Mouse (Mus musculus) hindbrain, postnatal 0 days (tissue): ENCODE measurements around the gene Cers6. TPM values are rescaled to one million over a fixed set of nuclear protein-coding genes. Genes with fewer than 3 reads are reported as not detected.

Experiments used
- ATAC-seq: fragments of 200-750 bp; cut with Nextera tagmentation; 2 replicates; pipeline ENCODE4 v1.8.0; 2017; ENCODE audit warnings: mild to moderate bottlenecking, moderate TSS enrichment, moderate library complexity
- DNase-seq: peaks from one replicate; pipeline ENCODE4 v3.0.0-alpha.2; 2015; ENCODE audit warnings: low spot score
- H3K27ac ChIP-seq: fragments of 300-500 bp; sonication (generic); 2 replicates; pipeline ENCODE4 v1.5.1; 2014; ENCODE audit warnings: mild to moderate bottlenecking
- H3K27me3 ChIP-seq: fragments of 300-500 bp; sonication (generic); 2 replicates; pipeline ENCODE4 v1.6.1; 2014; ENCODE audit warnings: low read length, mixed read lengths; ENCODE audit not compliant: insufficient read depth
- H3K36me3 ChIP-seq: fragments of 300-500 bp; sonication (generic); 2 replicates; pipeline ENCODE4 v1.6.1; 2014; ENCODE audit warnings: low read length, mixed read lengths; ENCODE audit not compliant: insufficient read depth
- H3K4me1 ChIP-seq: fragments of 300-500 bp; sonication (generic); 2 replicates; pipeline ENCODE4 v1.6.1; 2014; ENCODE audit warnings: antibody characterized with exemption, low read length, mixed read lengths; ENCODE audit not compliant: insufficient read depth
- H3K4me2 ChIP-seq: fragments of 300-500 bp; sonication (generic); 2 replicates; pipeline ENCODE4 v1.6.1; 2014; ENCODE audit warnings: low read depth, mild to moderate bottlenecking, low read length, moderate library complexity, mixed read lengths
- H3K4me3 ChIP-seq: fragments of 300-500 bp; sonication (generic); 2 replicates; pipeline ENCODE4 v1.5.1; 2014; ENCODE audit warnings: low read length
- H3K9ac ChIP-seq: fragments of 300-500 bp; sonication (generic); replicated peaks from 2 replicates; pipeline ENCODE4 v1.6.1; 2014; ENCODE audit warnings: mild to moderate bottlenecking, low read length, moderate library complexity, mixed read lengths
- H3K9me3 ChIP-seq: fragments of 300-500 bp; sonication (generic); 2 replicates; pipeline ENCODE4 v1.6.1; 2016; ENCODE audit warnings: low read length, mixed read lengths
- CTCF ChIP-seq: IDR thresholded peaks from 2 replicates; pipeline ENCODE4 v1.5.1; 2016; ENCODE audit warnings: antibody characterized with exemption, control low read depth, low read depth
- WGBS: fragments of 180-500 bp; shearing (Covaris S2); extraction: QIAGEN DNeasy Blood & Tissue Kit; methylation state at CpG from one replicate; pipeline ENCODE4 v1.1.7; 2014; 5-methylcytosine and 5-hydroxymethylcytosine counted together
- polyA plus RNA-seq: library from polyadenylated mRNA; unstranded; fragments of >200 nt; fragmentation: Nextera tagmentation; extraction: Ambion mirVana; gene quantifications from 2 replicates; pipeline ENCODE4 v1.2.1, GENCODE M21; 2015
- total RNA-seq: library from RNA; depleted of rRNA; stranded (reverse); fragments of >200 nt; gene quantifications from 2 replicates; pipeline ENCODE4 v1.2.3, GENCODE M21; 2014

The Cers6 gene
- total and polyA plus RNA-seq, 2 experiments from 2014 or later = 25.8 to 58.7 TPM

DNA sequence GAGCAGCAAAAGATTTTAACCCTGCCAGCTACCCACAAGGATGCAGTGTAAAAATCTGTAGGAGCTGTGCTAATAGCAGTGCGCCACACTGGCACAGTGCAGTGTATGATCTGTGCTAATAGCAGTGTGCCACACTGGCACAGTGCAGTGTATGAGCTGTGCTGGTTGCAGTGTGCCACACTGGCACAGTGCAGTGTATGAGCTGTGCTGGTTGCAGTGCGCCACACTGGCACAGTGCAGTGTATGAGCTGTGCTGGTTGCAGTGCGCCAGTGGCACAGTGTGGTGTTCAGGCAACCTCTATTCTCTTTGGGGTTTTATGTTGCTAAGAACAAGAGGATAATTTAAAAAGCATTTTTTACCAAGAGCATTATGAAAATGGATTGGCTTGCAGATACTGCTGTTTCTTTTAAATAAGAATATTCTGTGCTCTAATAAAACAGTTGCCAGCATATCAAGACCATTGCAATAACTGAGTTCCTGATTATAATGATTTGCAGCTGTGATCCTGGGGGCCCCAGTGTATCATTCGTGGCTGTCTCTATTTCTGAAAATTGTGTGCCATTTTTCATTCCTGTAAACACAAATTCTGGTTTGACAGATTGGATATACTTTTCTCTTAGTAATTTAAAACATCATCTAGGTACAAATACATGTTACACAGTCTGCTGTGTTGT lies 159.5 kb downstream of the Cers6 start:
- no peaks in the 10 kb centered on the region for H3K36me3 ChIP-seq
- DNase-seq (no peak), ATAC-seq (no peak)
- no peak overlapping the region for H3K27ac ChIP-seq
- no peaks in the 10 kb centered on the region for H3K4me1 ChIP-seq
- H3K27me3 ChIP-seq = no peaks in the 10 kb centered on the region
- no peaks in the 10 kb centered on the region for H3K9me3 ChIP-seq
- TF ChIP-seq CTCF = no peak
- H3K4me2 ChIP-seq = no peak overlapping the region
- 79% methylated on average over 4 of the region's 4 CpGs for WGBS
- H3K9ac ChIP-seq = no peak overlapping the region
- H3K4me3 ChIP-seq = no peak overlapping the region

DNA sequence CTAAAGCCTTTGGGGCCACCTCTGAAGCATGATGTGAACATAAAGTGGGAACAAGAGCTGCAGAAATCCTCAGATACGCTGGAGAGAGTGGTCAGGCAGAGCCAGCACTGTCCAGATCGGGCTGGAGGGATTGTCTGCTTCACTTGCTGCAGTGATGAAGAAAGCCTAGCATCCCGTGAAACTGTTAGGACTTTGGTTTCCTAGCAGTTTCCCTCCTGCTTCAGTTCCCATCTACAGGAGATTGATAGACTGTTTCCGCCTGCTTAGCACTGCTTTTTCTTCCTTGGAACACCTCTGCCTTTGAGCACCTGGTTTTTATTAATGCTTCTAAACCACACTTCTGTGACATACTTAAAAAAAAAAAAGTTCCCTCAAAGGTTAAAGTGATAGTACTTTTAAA lies 160.3 kb downstream of the Cers6 start:
- Histone ChIP-seq H3K4me1 (no peaks in the 10 kb centered on the region), H3K27me3 (no peaks in the 10 kb centered on the region), H3K4me2 (no peak overlapping the region), H3K36me3 (no peaks in the 10 kb centered on the region), H3K27ac (no peak overlapping the region), H3K4me3 (no peak overlapping the region), H3K9me3 (no peaks in the 10 kb centered on the region), H3K9ac (no peak overlapping the region)
- TF ChIP-seq CTCF = no peak
- ATAC-seq (no peak), DNase-seq (peak; percentile 27)
- WGBS = 51% methylated on average over 4 of the region's 4 CpGs

DNA sequence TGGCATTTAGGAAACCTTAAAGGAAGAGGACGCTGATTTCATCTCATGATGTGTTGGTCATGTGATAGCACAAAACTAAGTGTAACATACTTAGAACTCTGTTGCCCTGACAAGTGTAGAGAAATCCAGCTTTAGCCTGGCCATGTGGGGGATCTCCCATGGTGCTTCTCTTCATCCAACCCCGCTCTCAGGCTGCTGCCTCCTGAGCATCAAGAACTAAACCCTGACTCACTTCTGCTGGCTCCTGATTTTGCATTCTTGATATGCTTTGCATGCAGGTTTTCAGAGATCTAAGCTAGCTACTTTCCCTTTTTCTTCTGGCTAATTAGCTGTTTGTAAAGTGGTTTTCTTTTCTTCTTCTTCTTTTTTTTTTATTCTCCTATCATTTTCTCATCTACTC lies 163.6 kb downstream of the Cers6 start:
- no peak for TF ChIP-seq CTCF
- DNase-seq (no peak), ATAC-seq (no peak)
- Histone ChIP-seq H3K4me3 (no peak overlapping the region), H3K27me3 (no peaks in the 10 kb centered on the region), H3K27ac (no peak overlapping the region), H3K9ac (no peak overlapping the region), H3K36me3 (no peaks in the 10 kb centered on the region), H3K4me2 (no peak overlapping the region), H3K4me1 (no peaks in the 10 kb centered on the region), H3K9me3 (no peaks in the 10 kb centered on the region; the same call in 1 of the 2 replicates)
- 73% methylated on average over 2 of the region's 2 CpGs for WGBS

DNA sequence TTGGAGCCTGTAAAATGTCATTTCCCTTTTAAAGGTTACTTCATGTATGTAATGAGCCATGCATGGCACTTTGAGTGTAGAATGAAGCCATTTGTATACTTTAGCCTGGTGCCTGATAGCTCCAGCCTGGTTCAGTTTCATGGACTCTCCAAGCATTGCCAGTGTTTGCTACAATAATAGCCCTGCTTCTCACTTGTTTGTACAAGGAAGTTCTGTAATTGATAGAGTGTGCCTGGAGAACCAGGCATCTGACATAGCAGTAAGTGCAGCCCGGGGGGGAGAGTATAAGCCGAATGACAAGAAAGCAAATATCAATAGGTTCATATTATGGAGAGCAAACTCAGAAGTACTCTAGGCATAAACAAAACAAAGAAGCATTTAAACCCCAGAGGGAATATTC lies 171.3 kb downstream of the Cers6 start:
- H3K27me3 ChIP-seq = no peaks in the 10 kb centered on the region
- H3K4me1 ChIP-seq = no peaks in the 10 kb centered on the region
- TF ChIP-seq CTCF = no peak
- H3K9ac ChIP-seq = no peak overlapping the region
- no peaks in the 10 kb centered on the region; the same call in 1 of the 2 replicates for H3K9me3 ChIP-seq
- 44% methylated on average over 2 of the region's 2 CpGs for WGBS
- no peaks in the 10 kb centered on the region for H3K36me3 ChIP-seq
- no peak overlapping the region for H3K27ac ChIP-seq
- H3K4me3 ChIP-seq = no peak overlapping the region
- no peak overlapping the region for H3K4me2 ChIP-seq
- ATAC-seq (no peak), DNase-seq (no peak)

DNA sequence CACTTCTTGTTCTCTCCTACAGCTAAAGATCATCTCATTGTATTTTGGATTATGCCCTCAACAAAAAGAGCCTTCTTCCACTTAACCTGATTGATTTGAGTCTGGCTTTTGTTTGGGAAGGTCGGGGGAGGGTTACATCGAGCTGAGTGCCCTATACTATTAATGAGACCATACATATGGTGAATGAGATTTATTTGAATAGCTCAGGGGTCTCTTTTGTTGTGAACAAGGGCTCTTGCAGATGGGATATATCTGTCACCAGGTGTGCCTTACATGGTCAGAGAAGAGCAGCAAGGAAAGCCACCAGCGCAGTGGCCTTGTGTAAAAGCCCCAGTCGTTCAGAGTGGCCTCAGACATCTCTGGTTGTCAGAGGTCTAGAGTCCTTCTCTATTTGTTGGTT lies 174.2 kb downstream of the Cers6 start:
- no peak overlapping the region for H3K27ac ChIP-seq
- H3K4me1 ChIP-seq = no peaks in the 10 kb centered on the region
- no peak for DNase-seq
- WGBS = 32% methylated on average over 4 of the region's 4 CpGs
- no peaks in the 10 kb centered on the region for H3K9me3 ChIP-seq
- no peaks in the 10 kb centered on the region for H3K36me3 ChIP-seq
- no peak for TF ChIP-seq CTCF
- no peak overlapping the region for H3K4me3 ChIP-seq
- ATAC-seq = no peak
- no peak overlapping the region for H3K9ac ChIP-seq
- no peak overlapping the region for H3K4me2 ChIP-seq
- no peaks in the 10 kb centered on the region for H3K27me3 ChIP-seq

DNA sequence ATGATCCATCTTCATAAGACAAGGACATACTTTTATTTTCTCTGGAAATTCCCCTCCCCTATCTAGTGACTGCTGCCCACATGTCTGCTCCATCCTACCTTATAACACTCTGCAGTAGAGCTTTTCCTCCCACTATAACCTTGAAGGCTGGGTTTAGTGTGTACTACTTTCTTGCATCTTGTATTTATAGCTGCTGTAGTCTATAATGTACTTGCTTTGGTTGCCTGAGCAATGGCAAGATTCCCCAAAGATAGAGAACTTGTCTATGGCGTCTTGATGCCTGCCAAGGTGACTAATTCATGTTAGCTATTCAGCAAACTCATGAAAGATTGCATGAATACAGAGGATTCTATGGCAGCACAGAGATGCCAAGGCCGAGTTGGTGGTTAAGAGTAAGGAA lies 176.1 kb downstream of the Cers6 start:
- H3K27ac ChIP-seq = no peak overlapping the region
- 83% methylated on average over 2 of the region's 2 CpGs for WGBS
- H3K9ac ChIP-seq = no peak overlapping the region
- H3K27me3 ChIP-seq = no peaks in the 10 kb centered on the region
- DNase-seq = no peak
- no peaks in the 10 kb centered on the region for H3K9me3 ChIP-seq
- no peak for TF ChIP-seq CTCF
- no peaks in the 10 kb centered on the region for H3K4me1 ChIP-seq
- H3K4me2 ChIP-seq = no peak overlapping the region
- no peaks in the 10 kb centered on the region for H3K36me3 ChIP-seq
- no peak overlapping the region for H3K4me3 ChIP-seq
- ATAC-seq = no peak

DNA sequence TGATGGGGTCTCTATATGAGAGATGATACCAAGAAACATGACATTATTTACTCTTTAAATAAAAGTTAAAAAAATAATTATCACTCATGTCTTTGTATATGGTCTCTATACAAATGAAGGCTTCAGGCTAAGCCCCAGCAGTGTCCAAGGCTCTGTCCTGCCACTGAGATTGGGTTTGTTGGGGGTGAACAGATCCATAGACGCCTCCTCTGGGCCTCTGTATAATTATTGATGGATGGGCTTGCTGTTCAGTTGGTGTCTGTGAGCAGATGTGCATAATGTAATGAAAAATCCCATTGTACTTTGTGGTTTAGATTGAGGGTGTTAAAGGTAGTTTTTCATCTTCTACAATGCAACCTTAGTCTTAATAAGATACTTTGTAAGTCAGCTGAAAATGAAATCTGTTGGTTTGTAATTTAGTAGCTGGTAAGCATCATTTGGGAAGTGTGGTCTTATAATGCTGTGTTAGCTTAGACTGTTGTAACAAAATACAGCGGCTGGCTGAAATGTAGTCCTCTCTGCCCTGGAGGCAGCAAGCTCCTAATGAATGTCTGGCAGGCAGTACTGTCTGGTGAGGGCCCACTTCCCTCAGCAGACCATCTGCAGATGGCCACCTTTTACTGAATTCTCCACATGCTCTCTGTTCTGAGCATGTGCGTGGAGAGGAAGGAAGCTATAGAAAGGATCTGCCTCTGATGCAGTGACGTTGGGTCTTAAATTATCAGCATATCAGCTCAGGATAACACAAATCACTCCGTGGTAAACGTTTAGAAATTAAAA lies 181.3 kb downstream of the Cers6 start:
- Histone ChIP-seq H3K4me1 (no peaks in the 10 kb centered on the region), H3K9ac (no peak overlapping the region), H3K4me3 (no peak overlapping the region), H3K9me3 (no peaks in the 10 kb centered on the region), H3K27ac (no peak overlapping the region), H3K4me2 (no peak overlapping the region), H3K27me3 (no peaks in the 10 kb centered on the region), H3K36me3 (no peaks in the 10 kb centered on the region)
- no peak for TF ChIP-seq CTCF
- DNase-seq (peak; percentile 37), ATAC-seq (no peak)
- 50% methylated on average over 6 of the region's 6 CpGs for WGBS
